Mouse (Mus musculus) monocyte, adult 2 months (primary cell): ENCODE results near the gene Lipe.
"Not testable (repeated sequence)": the region's sequence is repeated elsewhere in the genome, so short reads cannot be mapped to it uniquely, and the experiment has no call there.

Experiments used
- DNase-seq, 2 experiments: peaks; one replicate each; pipeline ENCODE4 v3.0.0; 2022; ENCODE audit warnings: low spot score in 2 of 2, low read depth in 1 of 2

The Lipe gene

DNA sequence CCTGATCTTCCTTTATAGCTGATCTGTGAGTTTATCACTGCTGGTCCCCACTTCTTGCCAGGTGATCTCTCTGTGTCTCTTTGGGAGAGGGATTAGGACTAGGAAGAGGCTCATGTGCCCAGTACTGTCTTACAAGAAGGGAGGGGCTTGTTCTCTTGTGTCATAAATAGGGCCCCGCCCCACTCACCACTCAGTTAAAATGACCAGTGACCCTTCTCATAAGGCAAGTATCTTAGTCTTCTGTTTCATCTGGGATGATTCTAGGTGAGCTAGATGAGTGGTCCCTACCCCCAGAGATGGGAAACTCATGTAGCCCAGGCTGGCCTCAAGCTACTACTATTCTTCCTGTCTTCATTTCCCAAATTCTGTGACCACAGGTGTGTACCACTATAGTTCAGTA lies at the start of gene Lipe:
Gene Lipe, minus strand, starts transcription at position 101 of the 400 bp plus-strand sequence.
- no peak for DNase-seq

DNA sequence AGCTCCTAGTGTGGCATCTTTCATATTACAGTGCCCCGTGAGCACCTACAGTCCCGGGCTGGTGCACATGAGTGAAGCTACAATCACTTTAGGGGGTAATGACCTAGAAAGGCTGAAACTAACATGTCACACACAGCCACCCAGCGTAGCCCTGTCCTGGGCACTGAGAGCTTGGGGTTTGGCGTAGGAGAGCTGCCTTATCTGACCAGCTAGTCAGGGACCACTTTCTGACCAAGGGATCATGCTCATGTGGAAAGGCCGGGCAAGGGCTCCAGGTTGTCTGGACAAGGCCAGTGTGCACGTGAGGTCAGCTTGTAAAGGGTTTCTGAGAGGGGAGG lies 42.3 kb upstream of the Lipe start:
- no peak for DNase-seq

DNA sequence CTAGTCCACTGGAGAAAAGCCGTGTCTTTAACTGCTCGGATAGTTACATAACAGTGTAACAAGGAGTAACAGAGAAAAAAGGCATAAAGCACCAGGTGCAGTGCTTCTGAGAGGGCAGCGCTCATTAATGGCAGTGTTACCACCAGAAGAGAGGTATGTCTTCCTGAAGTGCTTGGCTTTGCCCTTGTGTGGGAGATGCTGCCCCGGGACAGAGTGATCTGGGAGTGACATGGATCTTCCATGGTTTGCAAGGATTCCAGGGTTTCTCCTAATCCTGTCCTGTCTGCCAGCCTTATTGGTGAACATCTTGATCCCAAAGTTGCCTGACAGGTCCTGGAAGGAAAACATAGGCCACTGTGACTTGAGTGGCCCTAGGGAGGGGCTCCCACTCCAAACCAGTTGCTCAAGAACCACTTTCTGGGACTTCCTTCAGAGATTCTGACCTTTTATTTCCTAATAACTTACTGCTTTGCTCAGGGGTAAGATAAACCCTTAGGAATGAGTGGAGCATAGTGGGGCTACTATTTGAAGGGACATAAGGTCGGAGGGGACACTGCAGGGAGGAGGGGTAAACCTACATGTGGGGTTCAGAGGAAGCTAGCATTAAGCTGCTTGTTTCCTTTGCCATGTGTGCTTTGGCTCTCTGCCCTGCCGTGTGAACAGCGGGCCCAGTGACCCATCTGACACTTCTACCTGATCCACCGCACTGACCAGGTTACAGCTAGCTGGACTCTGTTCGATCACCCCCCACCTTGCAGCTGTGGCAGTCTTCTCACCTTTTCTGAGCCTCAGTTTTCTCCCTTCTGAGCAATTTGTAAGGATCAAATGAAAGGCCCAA lies 41.7 kb upstream of the Lipe start:
- DNase-seq, result no peak

DNA sequence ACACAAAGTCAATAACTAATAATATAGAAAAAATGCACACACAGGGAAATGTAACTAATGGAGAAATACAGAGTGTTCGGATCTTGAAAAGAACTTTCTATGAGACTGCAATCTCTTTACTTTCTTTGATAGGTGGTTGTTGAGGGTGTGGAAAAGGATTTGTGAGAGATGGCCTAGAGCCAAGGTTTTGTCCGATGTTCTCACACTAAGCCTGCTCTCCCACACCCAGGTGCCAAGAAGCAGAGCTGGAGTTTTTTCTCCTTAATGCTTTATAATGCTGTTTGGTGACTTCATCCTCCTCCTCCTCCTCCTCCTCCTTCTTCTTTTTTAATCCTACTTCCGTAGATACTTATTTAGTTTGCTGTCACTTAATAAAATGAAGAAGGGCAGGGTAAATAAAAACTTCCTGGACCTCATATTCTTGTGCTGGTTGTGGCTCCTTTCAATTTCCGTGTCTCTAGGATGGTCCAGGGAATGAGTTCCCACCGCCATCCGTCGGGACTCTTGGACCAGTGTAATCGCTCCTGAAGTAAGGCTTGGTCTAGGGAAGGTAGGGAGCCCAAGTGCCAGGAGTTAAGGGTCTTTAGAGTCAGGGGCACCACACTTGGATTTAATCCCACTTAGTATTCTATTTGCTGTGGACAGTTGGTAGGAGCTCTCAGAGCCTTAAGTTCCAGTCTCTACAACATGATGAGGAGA lies 40.8 kb upstream of the Lipe start:
- DNase-seq, result no peak

DNA sequence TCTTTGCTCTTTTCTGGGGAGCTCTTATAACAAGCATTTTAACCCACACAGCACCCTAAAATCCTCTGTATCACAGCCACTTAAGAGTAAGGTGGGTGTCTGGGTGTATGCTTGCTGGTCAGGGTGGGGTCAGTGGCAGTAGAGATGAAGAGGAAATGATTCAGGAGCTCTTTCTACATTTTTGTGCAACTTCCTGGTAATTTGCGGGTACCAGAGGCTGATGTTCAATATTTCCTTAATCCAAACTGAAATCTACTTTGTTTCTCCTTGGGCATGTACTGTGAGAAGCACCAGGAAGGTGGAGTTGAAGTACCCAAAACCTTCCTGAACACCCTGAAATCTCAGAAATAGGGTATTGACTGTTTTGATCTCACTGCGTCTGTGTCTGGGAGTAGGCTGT lies 38.2 kb upstream of the Lipe start:
- DNase-seq, result no peak

DNA sequence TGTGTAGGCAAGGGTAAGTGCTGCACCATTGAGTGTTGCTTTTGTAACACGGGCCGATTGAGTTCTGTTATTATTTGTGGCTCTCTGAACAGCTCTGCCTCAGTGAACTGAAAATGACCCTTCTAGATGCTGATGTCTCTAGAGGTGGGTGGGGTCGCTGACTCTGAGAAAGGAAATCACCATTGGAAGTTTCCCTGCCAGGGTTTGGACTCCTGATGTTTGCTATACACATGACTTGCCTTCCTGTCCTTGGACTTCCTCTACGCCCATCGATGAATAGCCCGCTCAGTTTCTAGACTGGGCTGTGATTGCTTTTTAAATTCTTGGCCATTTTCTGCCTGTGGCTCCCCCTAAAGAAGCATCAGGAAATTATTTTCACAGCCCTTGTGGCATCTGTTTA lies 37.7 kb upstream of the Lipe start:
- peak in 1 of 2 experiments; percentile 43 for DNase-seq

DNA sequence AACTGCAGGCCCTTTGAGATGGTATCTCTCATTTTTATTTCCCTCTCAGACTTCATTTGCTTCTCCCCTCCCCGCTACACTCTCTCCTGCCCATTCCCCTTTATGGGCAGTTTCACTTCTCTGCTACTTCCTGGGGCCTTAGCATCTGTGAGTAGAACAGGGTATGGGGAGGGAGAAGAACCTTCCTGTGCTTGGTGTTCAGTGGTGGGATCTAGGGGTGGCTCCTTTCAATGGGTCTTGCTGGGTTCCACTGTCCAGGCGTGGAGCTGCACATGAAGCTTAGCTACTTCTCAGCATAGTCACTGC lies 37.0 kb upstream of the Lipe start:
- DNase-seq, result no peak

DNA sequence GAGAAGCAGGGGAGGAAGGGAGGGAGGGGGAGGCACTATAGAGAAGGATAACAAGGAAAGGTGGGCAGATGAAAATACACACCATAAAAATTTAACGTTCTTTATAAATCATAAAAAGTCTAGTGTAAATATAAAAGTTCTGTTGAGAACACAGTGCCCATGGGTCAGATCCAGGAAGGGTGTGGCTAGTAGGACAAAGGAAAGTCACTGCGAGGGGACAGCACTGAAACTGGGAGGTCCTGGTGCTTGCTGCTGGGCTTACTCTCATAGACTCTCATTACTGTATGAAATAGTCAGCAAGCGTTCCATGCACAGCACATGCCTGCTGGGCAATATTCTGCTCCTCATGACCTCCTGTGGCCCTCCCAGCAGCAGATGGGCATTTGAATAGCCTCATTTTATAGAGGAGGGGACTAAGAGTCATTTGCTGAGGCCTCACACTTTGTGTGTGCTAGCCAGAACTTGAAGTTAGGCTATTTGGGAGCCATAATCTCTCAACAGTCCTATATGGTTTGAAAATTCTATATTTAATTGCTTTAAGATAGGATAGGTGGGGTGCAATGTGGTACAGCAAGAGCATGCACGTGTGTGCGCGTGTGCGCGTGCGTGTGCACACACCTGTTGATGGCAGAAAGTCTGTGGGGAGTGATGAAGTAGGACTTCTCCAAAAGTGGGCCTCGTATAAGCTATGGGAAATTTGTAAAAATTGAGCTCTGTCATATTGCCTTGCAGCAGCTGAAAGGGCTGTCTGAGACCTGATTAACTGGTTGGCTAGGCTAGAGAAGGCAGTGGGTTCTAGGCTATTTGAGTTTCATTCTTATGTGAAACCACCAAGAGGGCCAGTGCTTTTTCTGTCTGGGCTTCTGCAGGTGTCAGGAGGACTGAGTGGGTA lies 36.4 kb upstream of the Lipe start:
- no peak for DNase-seq

DNA sequence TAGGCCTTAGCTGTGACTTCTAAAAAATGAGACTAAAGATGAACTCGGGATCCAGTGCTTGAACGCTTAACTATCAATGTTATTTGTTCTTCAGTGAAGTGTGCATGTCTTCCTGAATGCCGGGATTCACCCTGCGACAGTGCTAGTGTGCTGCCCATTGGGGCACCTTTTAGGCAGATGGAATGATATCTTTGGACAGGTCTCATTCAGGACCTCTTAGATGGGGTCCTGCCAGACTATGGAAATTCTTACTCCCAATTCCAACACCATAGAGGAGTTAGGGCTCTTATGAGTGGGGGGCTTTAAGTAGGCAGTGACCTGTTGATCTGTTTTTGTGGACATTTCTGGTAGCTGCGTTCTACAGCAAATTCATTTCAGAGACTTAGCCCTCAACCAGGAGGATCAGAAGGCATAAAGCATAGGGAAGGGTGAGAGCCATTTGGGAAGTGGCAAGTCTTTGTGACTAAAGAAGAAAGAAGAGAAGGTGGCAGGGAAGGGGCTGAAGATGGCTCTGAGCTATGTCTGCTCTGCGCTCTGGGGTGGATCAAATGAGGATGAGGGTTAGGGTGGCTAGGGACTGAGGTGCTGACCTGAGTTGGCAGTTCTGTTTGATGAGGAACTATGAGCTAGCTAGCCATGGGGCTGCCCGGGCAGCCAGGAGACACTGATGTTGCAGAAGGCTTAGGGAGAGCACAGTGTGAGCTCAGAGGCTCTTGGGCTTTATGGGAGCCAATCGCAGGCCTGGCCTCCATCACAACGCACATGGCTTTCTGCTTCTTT lies 35.5 kb upstream of the Lipe start:
- no peak for DNase-seq

DNA sequence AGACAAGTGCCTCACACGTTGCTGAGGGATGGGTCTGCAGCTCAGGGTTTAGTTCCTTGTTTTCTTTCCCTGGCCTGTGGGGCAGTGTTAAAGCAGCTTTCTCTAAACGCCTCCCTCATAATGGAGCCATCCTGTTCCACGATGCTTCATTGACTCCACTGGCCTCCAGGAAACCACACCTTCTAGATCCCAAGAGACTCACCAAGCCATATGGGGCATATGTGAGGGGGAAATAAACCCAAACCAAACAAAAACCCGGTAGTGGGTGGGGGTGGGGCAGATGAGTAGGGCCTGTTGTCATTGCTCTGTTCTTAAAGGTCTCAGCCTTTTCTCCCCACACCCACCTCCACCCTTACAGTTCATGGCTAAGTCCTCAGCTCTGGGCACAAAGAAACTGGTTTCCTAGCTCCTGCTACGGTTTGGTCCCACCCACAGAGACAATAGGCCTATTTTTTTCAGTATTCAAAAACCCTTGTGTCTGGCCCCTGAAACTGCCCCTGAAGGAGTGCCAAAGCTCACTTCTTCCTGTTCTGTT lies 34.6 kb upstream of the Lipe start:
- no peak for DNase-seq

DNA sequence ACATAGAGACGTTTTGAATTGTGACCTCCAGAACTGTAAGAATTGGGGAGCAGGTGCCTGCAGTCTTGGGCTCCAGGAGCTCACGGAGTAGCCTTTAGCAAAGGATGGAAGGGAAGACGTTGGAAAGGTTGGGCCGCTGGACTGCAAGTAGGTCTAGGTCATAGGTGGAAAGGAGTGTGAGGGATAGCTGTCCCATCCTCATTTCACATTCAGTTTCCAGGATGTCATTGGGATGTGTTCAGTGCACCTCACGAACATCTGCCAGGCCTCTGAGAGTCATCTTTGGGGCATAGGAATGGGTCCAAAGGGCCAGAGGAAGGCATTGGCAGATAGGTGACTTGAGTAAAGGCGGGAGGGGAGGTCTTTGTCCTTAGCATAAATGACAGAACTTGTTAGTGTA lies 33.9 kb upstream of the Lipe start:
- DNase-seq, result no peak

DNA sequence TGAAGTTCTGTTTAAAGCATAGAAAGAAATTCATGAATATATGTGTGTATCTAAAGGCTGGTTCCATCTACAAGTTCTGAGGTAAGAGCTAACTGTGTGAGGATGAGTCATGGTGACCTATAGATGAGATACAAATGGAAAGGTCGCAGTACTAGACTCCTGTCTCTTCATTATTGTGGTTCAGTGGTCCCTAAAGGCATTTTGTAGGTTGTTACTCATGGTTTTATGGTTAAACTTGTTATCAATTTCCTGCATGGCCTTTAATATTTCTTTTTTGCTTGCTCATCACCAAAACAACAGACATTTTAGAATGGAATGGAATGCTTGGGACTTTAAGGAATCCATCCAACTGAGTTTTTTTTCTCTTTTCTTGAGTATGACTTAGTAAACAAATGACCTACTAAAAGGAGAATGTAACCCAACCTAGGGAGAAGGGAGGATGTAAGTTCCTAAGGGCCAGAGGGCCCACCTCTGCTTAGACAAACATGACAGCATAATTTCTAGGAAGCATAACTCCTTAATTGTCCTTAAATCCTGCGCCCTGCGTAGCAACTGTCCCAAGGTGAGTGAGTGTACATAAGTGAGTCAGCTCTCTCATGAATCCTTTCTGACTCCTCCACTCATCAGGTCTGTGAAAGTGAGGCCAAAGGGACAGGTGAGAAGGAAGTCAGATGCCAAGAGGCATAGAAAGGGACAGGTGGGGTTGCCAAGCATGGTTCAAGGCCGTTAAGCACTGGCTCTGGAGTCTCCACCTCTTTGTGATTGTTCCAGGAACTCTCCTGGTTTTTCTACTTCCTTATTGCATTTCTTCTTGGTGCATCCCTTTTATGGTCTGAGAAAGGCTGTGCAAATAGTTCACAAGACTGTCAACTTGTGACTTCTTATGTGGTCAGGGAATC lies 31.6 kb upstream of the Lipe start:
- DNase-seq, result no peak

DNA sequence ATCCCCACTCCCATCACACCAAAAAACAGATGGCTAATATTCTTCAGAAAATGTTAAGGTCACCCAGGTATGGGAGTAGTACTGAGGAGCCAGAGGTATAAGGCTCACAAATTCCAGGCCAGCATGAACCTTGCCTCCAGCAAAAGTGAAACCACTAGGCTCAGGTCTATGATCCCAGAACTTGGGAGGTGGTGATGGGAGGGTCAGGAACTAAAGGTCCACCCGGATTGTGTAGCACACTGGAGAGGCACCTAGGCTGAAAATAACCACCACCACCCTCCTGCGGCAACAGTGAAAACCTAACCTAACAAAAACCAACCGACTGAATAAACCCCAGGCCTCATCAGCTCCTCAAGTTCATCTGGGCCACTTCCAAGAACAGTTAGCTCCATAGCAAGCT lies 29.8 kb upstream of the Lipe start:
- no peak for DNase-seq

DNA sequence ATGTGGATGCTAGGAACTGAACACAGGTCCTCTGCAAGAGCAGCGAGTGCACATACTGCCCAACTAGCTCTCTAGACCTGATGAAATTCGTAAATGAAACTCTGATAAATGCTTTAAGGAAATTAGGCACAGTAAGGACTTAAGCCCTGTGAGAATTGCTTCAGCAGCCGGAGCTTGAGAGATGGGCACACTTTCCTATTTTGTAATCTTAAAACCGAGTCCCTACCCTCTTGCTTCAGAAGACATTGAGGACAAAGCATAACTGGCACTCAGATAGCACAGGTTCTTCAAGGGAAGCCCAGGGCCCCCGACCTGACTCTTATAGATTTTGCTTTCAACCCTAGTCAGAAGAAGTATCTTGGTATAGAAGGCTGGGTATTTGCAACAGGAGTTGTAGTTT lies 28.6 kb upstream of the Lipe start:
- DNase-seq, result no peak

DNA sequence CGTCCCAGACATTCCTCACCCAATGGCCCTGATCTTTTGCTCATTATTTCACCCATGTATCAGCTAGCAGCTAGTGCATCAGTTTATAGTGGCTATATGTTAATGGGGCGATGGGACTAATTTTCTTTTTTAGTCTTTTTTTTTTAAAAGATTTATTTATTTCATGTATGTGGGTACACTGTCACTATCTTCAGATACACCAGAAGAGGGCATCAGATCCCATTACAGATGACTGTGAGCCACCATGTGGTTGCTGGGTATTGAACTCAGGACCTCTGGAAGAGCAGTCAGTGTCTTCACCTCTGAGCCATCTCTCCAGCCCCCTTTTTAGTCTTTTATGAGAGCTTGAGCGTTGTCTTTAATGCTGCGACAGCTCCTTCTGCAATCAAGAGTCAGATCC lies 27.9 kb upstream of the Lipe start:
- not testable (repeated sequence) for DNase-seq

DNA sequence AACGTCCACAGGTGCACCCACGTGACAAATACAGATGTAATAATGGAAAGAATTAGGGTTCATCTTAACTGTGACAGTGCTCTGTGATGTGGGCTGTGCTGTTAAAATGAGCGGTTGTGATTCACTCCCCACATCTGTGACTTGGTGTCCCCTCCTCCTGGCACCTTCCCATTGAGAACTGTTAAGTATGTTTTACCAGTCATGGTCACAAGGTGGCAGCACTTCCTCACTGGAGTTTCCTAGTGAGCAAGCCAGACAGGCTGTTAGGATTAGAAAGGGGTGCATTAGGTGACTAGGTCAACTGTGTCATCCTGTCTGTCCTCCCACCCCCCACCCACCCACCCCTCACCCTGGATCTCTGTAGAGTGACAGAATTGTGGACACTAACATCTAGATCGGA lies 25.9 kb upstream of the Lipe start:
- DNase-seq, result peak in 1 of 2 experiments; percentile 75

DNA sequence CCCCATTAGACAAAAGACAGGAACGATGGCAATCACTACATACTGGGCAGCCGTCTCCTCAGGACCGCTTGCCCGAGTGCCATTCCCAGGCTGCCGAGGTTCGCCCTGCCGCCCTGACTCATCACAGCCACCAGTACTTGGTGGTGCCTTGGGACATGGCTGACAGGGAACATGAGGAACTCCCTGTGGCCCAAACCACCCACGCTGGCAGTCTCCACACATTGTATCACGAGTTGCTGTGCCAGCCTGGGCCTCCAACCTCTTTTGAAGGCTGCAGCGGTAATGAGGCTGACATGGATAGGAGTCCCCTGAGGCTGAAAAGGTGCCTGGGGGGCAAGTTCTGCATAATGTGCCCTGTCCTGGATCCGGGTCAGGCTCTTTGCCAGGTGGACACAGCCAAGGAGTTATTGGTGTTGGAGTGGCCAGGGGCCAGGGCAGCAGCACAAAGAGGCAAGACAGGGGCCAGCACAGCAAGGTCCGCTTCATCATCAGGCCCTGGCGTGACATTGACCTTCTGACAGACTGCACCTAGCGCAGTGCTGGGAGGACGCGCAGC lies 23.9 kb upstream of the Lipe start:
- DNase-seq, result no peak

DNA sequence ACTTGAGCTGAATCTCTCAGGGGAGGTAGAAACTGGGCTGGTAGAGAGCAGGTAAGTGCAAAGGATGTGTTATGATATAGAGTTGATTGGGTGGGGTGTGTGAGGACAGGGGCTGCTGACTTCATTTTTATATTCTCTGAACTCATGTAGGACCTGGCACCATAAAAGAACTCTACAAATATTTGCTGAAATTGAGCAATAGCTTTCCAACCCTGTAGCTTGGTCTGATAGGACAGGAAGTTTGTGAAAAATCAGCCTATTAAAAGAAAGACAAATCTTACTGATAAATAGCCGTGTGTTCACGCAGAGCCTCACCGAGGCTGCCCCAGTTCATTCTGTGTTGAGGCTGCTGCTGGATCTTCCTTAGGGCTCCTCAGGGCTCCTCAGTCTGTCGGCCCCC lies 21.4 kb upstream of the Lipe start:
- no peak for DNase-seq

DNA sequence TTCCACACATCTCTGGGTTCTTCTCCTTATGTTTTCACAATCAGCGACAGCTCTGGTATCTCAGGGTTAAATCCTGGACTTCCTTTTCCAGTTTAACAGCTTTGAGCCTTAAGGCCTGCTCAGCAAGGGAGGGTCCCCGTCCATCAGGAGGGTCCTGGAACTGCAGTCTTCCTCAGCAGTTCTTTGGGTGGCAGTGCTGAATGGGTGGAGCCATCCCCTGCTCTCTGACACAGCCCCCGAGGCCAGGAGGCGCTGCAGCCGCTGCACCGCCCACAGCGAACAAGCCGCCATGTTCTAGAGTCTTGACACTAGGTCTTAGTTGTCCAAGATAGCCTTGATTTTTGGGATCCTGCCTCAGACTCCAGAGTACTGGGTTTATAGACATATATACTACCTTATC lies 21.0 kb upstream of the Lipe start:
- DNase-seq, result no peak

DNA sequence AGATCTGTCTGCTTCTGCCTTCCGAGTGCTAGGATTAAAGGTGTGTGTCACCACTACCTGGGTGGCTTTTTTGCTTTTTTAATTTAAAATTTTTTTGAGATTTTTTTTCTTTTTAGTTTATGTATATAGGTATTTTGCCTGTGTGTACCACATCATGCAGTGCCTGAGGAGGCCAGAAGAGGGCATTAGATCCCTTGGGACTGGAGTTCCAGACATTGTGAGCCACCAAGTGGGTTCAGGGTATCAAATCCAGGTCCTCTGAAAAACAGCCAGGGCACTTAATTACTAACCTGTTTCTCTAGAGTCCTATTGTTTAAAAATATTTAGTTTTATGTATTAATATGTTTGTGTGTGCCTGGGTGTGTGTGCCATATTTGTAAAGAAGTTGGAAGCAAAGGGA lies 19.1 kb upstream of the Lipe start:
- no peak for DNase-seq
